Mouse (Mus musculus): ENCODE data around the gene Topors.
"Not testable (repeated sequence)": the region's sequence is repeated elsewhere in the genome, so short reads cannot be mapped to it uniquely, and the experiment has no call there.

Gene Topors

GRCm38 (mm10) chr4:40269430-40270032, at the start of gene Topors, which contains the start of gene Smim27:
Gene Topors, minus strand, starts transcription at chr4:40269850.
Gene Smim27, plus strand, starts transcription at chr4:40269579.
- peak; percentile 97 for DNase-seq

DNA sequence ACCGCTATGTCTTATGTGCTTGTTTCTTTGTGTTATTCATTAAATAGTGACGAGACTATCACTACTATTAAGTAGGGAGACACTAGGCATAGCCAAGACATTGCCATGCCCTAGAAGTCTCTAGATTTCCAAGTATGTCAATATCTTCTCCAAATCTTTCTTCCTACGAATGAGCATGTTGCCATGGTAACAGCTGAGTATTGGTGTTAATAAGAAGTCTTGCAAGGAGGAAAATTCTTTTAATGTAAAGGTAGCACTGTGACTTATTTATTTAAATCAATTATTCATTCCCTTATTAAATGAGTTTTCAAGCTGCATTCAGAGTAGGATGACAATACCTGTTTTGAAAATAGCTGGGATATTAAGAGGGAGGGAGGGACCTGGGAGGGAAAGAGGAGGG, 47.8 kb upstream of the Topors start:
- DNase-seq, result no peak

DNA sequence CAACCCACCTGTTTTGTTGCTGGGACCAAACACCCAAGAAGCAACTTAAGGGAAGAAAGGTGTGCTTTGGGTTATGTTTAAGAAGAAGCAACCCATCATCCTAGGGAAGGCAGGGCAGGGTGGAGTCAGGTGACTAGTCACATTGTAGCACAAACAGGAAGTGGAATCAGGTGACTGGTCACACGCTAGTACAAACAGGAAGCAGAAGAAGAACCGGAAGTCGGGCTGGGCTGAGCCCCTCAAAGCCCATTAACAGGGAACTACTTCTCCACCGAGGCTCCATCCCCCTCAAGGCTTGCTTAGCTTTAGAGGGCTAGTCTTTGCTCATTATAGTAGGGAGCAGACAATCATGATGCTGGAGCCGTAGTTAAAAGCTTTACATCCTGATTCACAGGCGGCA, 43.4 kb upstream of the Topors start:
- no peak for DNase-seq

DNA sequence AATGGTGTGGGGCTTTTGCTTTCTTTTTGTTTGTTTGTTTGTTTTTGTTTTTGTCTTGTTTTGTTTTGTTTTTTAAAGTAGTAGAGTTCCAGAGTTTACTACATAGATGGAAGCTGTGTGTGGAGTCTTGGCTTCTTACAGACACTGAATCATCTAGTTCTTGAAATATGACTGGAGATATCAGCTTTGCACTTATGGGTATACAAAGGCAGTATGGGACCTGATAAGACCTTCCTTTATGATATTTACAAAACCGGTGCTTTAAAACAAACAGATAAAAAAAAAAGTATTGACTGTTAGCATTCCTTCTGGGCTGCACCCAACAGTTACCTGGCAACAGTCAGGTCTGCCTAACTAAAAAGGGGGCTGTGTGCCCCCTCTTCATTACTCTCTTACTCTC, 42.6 kb upstream of the Topors start:
- DNase-seq, result no peak

DNA sequence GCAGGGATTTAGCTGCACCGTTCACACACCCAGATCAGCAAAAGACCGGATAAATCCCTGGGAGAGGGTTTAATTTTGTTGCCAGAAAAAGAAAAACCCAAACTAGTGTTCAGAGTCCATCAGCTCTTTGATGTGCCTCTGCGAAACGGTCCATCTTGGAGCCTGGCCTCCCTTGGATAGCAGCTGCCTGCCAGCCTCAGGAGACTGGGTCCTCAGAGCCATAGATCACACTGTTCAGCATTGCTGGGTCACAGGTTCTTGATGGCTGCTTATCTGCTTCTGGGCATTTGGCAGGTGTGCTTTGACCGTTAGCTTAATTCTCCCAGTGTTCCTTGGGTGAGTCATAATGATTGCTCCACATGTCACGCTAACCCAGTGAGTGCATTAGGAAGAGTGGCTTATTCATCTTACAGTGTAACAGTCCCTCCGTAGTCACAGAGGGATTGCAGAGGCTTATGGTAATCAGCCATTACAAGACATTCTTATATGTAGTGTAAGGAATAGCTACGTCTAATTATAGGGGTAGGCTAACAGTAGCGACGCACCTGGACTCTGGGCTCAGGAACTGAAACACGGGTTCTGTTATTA, 41.2 kb upstream of the Topors start:
- no peak for DNase-seq

- no peak for DNase-seq
Observed at GRCm38 (mm10) chr4:40309682-40310081, 40.0 kb upstream of the Topors start.

- DNase-seq, result no peak
Observed at GRCm38 (mm10) chr4:40302445-40303125, 32.9 kb upstream of the Topors start.

DNA sequence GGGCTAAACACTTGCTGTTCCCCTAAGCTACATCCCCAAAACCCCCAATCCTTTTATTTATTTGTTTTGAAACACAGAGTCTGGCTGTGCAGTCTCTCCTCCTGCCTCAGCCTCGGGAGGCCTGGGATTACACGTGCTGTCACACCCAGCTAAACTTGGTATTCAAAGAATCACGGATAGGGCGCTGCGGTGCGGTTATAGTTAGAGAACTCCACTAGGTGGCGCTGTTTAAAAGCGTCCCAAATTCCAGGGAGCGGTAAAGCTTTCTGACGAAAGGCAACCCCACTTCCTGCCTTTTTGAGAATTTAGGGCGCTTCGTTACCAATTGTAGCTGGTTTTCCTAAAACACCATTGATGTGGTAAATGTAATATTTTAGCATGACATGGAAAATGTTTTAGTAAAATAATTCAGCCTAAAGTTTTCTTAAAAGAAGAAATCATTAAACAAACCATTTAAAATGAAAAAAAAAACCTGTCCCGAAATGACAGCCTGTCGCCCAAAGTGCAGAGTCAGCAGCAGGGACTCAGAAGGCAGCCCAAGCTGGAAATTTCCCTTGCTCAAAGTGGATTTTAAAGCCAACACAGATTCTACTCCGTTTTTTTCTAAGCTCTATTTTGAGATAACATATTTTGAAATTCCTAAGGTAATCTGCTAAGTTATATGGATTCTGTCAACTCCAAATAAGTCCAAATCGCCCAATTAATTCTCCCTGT, 31.6 kb upstream of the Topors start:
- peak; percentile 63 to 78 for DNase-seq

DNA sequence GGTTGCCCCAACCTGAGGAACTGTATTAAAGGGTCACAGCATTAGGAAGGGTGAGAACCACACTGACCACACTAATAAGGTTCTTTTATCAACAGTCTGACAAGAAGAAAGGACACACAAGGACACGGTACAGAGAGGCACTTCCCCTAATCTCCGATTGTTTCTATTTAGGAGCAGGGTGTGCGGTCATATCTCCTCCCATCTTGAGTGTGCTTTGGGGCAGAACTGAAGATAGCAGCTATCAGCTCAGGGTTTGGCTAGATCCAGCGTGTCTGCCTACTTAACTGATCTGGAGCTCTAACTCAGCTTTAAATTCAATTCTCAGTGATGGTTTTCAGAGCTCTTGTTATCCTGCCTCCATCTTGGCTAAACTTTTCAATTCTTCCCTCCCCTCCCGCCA, 29.5 kb upstream of the Topors start:
- DNase-seq, result no peak

GRCm38 (mm10) chr4:40291511-40291910, 21.9 kb upstream of the Topors start:
- DNase-seq, result not testable (repeated sequence)

DNA sequence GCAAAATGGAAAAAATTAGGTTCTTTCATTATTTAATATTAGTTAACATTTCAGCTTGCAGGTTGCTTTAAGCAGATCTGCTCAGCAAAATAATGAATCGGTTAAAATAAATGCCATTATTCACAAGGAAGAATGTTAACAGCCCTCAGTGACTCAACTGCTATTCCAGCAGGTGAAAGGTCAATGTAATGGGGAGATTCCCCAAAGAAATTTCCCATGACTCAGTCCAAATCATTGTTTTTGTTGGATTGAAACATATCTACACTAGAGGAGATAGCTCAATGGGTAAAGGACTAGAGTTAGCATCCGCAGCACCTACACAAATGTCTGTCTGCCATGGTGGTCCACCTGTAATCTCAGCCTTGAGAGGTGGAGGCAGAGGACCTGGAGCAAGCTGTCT, 19.4 kb upstream of the Topors start:
- DNase-seq, result no peak

DNA sequence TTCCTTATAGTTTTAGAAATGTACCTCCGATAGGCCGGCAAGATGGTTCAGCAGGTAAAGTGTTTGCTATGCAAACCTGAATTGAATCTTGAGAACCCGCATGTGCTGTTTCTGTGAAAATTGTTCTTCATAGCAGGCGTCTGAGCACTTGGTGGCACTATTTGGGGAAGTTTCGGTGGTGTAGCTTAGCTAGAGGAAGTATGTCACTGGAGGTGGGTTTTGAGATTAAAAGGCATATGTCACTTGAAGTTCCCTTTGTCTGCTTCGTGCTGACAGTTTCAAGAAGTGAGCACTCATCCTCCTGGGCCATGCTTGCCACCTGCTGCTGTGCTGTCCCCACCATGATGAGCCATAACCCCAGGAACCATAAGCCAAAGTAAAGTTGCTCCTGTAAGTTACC, 17.8 kb upstream of the Topors start:
- DNase-seq, result no peak

GRCm38 (mm10) chr4:40285582-40285981, 15.9 kb upstream of the Topors start:
- peak; percentile 83 to 89 for DNase-seq

GRCm38 (mm10) chr4:40279276-40279900, 9.7 kb upstream of the Topors start, which contains the start of gene Ndufb6:
Gene Ndufb6, minus strand, starts transcription at chr4:40279421.
- peak; percentile 95 to 98 for DNase-seq

- DNase-seq, result peak in 1 of 2 experiments; percentile 11
Observed at GRCm38 (mm10) chr4:40278880-40279275, 9.2 kb upstream of the Topors start.

- no peak for DNase-seq
Observed at GRCm38 (mm10) chr4:40268835-40269234, 815 bp downstream of the Topors start.

- DNase-seq, result peak; percentile 94 to 96
Observed at GRCm38 (mm10) chr4:40268204-40268813, 1.3 kb downstream of the Topors start.

GRCm38 (mm10) chr4:40267681-40268080, 2.0 kb downstream of the Topors start:
- peak; percentile 60 to 74 for DNase-seq

GRCm38 (mm10) chr4:40264321-40264720, 5.3 kb downstream of the Topors start:
- DNase-seq, result no peak

DNA sequence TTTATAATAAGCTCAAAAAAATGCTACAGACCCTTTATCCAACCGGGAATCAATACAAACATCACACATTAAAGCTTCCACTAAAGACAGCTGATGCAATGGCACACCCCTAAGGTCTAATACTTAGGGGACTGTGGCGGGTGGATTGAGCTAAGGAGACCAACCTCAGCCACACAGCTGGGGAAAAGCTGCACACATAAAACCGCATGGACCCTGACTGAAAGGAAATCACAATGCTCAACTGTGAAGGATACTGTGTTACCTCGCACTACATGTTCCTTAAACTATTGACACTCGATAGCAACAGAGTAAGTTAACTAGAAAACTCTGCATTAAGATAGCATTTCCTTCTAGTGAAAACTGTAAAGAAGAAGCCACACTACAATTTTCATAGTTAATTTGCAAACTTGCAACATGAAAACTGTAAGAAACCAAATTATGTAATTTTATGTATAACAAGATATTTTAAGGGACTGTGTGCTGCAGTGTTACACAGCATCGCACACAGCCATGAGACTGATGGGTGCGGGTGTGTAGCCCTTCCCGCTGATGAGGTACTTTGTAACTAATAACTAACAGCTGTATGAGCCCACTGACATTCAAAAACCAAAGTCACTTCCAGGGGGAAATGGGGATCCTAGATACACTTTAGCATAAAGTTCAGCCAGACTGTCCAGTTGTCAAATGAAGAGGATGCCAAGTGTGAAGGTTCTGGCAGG, 15.1 kb downstream of the Topors start:
- no peak for DNase-seq

DNA sequence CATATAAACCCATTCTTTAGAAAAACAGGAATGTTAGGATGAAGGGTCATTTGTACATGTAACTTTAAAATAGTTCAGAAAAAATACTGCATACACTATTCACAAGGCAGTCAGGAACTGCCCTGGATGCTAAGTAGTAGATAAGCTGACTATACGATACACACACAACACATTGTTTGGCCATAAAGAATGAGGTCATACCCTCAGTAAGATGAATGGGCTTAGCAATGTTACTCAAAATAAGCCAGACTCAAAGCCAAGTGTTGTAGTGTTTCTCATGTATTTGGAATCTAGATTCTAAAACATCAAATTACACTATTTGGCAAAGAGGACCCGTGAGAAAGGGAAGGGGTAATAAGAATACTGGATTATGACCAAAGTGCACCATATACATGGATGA, 15.9 kb downstream of the Topors start:
- no peak for DNase-seq

- DNase-seq, result no peak
Observed at GRCm38 (mm10) chr4:40250984-40251383, 18.7 kb downstream of the Topors start.

Measured in kidney, postnatal 36 days (tissue).